Mouse (Mus musculus): ENCODE results near the gene Serpina3k.
"Not testable (repeated sequence)": the region's sequence is repeated elsewhere in the genome, so short reads cannot be mapped to it uniquely, and the experiment has no call there.

The Serpina3k gene

GRCm38 (mm10) chr12:104338226-104338625, at the start of gene Serpina3k, which contains the start of gene Serpina3m:
Gene Serpina3k, plus strand, starts transcription at chr12:104338486.
Gene Serpina3m, plus strand, starts transcription at chr12:104338486.
- not testable (repeated sequence) for DNase-seq (ENCODE audit: low spot score)

GRCm38 (mm10) chr12:104289872-104290271, 48.4 kb upstream of the Serpina3k start:
- no peak for DNase-seq (ENCODE audit: low spot score)

GRCm38 (mm10) chr12:104293963-104294362, 44.3 kb upstream of the Serpina3k start:
- no peak for DNase-seq (ENCODE audit: low spot score)

- no peak for DNase-seq (ENCODE audit: low spot score)
Measured at GRCm38 (mm10) chr12:104298049-104298448, 40.2 kb upstream of the Serpina3k start.

GRCm38 (mm10) chr12:104305991-104306390, 32.3 kb upstream of the Serpina3k start:
- DNase-seq (ENCODE audit: low spot score) = no peak

- DNase-seq (ENCODE audit: low spot score) = no peak
Measured at GRCm38 (mm10) chr12:104314253-104314652, 24.0 kb upstream of the Serpina3k start, which contains the start of gene Serpina3j. Gene Serpina3j, plus strand, starts transcription at chr12:104314553.

GRCm38 (mm10) chr12:104322454-104322853, 15.8 kb upstream of the Serpina3k start:
- DNase-seq (ENCODE audit: low spot score) = no peak

GRCm38 (mm10) chr12:104331701-104332100, 6.6 kb upstream of the Serpina3k start:
- no peak for DNase-seq (ENCODE audit: low spot score)

GRCm38 (mm10) chr12:104336873-104337272, 1.4 kb upstream of the Serpina3k start:
- not testable (repeated sequence) for DNase-seq (ENCODE audit: low spot score)

- DNase-seq (ENCODE audit: low spot score) = no peak
Measured at GRCm38 (mm10) chr12:104338705-104339104, 419 bp downstream of the Serpina3k start.

- DNase-seq (ENCODE audit: low spot score) = not testable (repeated sequence)
Measured at GRCm38 (mm10) chr12:104342489-104342888, 4.2 kb downstream of the Serpina3k start.

GRCm38 (mm10) chr12:104345181-104345580, 6.9 kb downstream of the Serpina3k start:
- DNase-seq (ENCODE audit: low spot score) = no peak

GRCm38 (mm10) chr12:104345707-104346106, 7.4 kb downstream of the Serpina3k start:
- DNase-seq (ENCODE audit: low spot score) = no peak

- DNase-seq (ENCODE audit: low spot score) = no peak
Measured at GRCm38 (mm10) chr12:104347091-104347490, 8.8 kb downstream of the Serpina3k start.

GRCm38 (mm10) chr12:104351812-104352211, 13.5 kb downstream of the Serpina3k start:
- DNase-seq (ENCODE audit: low spot score) = peak; percentile 74

GRCm38 (mm10) chr12:104356006-104356405, 17.7 kb downstream of the Serpina3k start:
- no peak for DNase-seq (ENCODE audit: low spot score)

GRCm38 (mm10) chr12:104369986-104370385, 31.7 kb downstream of the Serpina3k start:
- no peak for DNase-seq (ENCODE audit: low spot score)

- DNase-seq (ENCODE audit: low spot score) = not testable (repeated sequence)
Measured at GRCm38 (mm10) chr12:104377179-104377578, 38.9 kb downstream of the Serpina3k start.

- DNase-seq (ENCODE audit: low spot score) = not testable (repeated sequence)
Measured at GRCm38 (mm10) chr12:104378351-104378750, 40.1 kb downstream of the Serpina3k start.

- DNase-seq (ENCODE audit: low spot score) = not testable (repeated sequence)
Measured at GRCm38 (mm10) chr12:104378815-104379214, 40.5 kb downstream of the Serpina3k start.

- no peak for DNase-seq (ENCODE audit: low spot score)
Measured at GRCm38 (mm10) chr12:104379856-104380255, 41.6 kb downstream of the Serpina3k start.

GRCm38 (mm10) chr12:104381071-104381604, 42.9 kb downstream of the Serpina3k start:
- not testable (repeated sequence) for DNase-seq (ENCODE audit: low spot score)

GRCm38 (mm10) chr12:104385987-104386386, 47.7 kb downstream of the Serpina3k start:
- DNase-seq (ENCODE audit: low spot score) = not testable (repeated sequence)

GRCm38 (mm10) chr12:104386878-104387277, 48.6 kb downstream of the Serpina3k start:
- not testable (repeated sequence) for DNase-seq (ENCODE audit: low spot score)

Data from urinary bladder, postnatal 14 days (tissue).